Mouse (Mus musculus) CH12.LX (cell line): ENCODE measurements around the gene Pcgf5.

ENCODE experiments used
- CTCF ChIP-seq, 2 experiments: IDR thresholded peaks in 1 of 2; conservative IDR thresholded peaks in 1 of 2; 2 replicates each; pipeline ENCODE4 v1.5.1; 2011 to 2012; ENCODE audit warnings: low read depth in 2 of 2, low read length in 2 of 2, improper control_type of control experiment in 1 of 2, inconsistent platforms in 1 of 2, mild to moderate bottlenecking in 1 of 2, moderate library complexity in 1 of 2
- HCFC1 ChIP-seq: IDR thresholded peaks from 2 replicates; pipeline ENCODE4 v1.6.1; 2012; ENCODE audit warnings: low read depth, mild to moderate bottlenecking, inconsistent platforms, low read length, improper control_type of control experiment
- MAFK ChIP-seq: IDR thresholded peaks from 2 replicates; pipeline ENCODE4 v1.6.1; 2011; ENCODE audit warnings: low read length, improper control_type of control experiment; ENCODE audit not compliant: insufficient replicate concordance
- MAX ChIP-seq: IDR thresholded peaks from 2 replicates; pipeline ENCODE4 v1.6.1; 2011; ENCODE audit warnings: low read length, improper control_type of control experiment
- MAZ ChIP-seq: IDR thresholded peaks from 2 replicates; pipeline ENCODE4 v1.6.1; 2012; ENCODE audit warnings: low read depth, mild to moderate bottlenecking, inconsistent platforms, low read length, improper control_type of control experiment, moderate library complexity
- POLR2A ChIP-seq: IDR thresholded peaks from 2 replicates; pipeline ENCODE4 v1.6.1; 2011; ENCODE audit warnings: low read depth, mild to moderate bottlenecking, improper control_type of control experiment, low read length
- POLR2AphosphoS2 ChIP-seq: IDR thresholded peaks from 2 replicates; pipeline ENCODE4 v1.6.1; 2011; ENCODE audit warnings: low read depth, low read length, improper control_type of control experiment
- ZC3H11A ChIP-seq: IDR thresholded peaks from 2 replicates; pipeline ENCODE4 v1.6.1; 2012; ENCODE audit warnings: low read depth, mild to moderate bottlenecking, inconsistent platforms, low read length, improper control_type of control experiment

GRCm38 (mm10) chr19:36348801-36349486 lies 835 bp downstream of the Pcgf5 start:
- TF ChIP-seq MAFK: no peak
- 0 out of 2 replicates have a peak, but pooled peaks have one; percentile 17 for TF ChIP-seq POLR2A
- TF ChIP-seq CTCF (conservative IDR thresholded peaks at IDR 0.05 in 1 of 2, IDR thresholded peaks at IDR 0.05 in 1 of 2; ENCODE audit: low read depth in 2 of 2, low read length in 2 of 2): 0 out of 4 replicates have a peak, but pooled peaks of 1 of the 2 experiments have one; percentile 0
- TF ChIP-seq MAZ: 0 out of 2 replicates have a peak, but pooled peaks have one; percentile 5
- no peak for TF ChIP-seq MAX
- no peak for TF ChIP-seq ZC3H11A
- TF ChIP-seq POLR2AphosphoS2: no peak
- TF ChIP-seq HCFC1: no peak
